Mouse (Mus musculus) kidney, adult 18-20 months (tissue): ENCODE measurements around the gene Gm21118.
"Not testable (repeated sequence)": the region's sequence is repeated elsewhere in the genome, so short reads cannot be mapped to it uniquely, and the experiment has no call there.

Experiments
- DNase-seq: peaks from one replicate; pipeline ENCODE4 v3.0.0; 2021

Gm21118 gene

DNA sequence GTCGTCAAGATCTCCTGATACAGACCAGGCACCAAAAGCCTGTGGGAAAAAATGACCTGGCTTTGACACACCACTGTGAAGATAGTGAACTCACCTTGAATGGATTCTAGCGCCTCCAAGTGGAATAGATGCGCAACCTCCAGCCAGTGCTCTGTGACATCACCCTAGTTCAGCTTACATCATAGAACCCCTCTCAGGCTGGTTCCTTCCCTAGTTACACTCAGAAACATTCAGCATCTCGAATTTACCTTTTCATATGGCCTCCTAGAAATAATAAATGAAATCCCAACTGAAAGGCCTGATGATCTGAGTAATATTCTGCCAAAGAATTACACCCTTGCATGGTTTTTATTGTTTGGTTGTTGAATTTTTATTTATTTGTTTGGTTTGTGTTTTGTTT lies at the start of gene Gm21118:
Gene Gm21118, minus strand, starts transcription at position 101 of the 400 bp plus-strand sequence.
- DNase-seq = not testable (repeated sequence)

DNA sequence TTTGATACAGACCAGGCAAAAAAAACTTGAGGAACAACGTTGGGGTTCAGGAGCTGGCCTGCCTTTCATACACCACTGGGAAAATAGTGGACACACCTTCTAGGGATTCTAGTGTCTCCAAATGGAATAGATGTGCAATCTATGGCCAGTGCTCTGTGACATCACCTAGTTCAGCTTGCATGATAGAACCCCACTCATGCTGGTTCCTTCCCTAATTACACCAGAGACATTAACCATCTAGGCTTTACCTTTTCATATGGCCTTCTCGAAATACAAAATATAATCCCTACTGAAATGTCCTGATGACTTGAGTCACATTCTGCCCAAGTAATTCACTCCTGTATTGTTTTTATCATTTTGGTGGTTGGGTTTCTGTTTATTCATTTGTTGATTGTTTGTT lies 29.7 kb upstream of the Gm21118 start, which contains the start of the genes Gm29423 and Gm29644:
Gene Gm29423, minus strand, starts transcription at position 101 of the 400 bp plus-strand sequence.
Gene Gm29644, minus strand, starts transcription at position 157 of the 400 bp plus-strand sequence.
- not testable (repeated sequence) for DNase-seq
